In the genomic region with DNA sequence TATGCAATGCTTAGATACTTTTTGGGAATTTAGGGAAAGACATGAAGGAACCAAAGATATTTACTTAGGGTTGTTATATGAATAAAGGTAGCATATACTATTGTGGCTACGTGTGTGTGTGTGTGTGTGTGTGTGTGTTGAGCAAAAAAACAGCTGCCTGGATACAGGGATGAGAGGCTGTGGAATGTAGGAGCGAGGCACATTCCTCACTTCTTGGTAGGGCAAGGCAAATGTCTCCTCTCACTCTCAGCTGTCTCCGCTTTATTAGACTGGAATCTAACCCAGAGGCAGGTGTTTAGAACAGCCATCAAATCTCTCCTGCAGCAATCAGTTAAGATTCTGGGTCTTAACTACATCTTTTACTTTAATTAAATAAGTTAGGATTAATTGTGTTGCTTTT, we compare ENCODE assay signal across 18 mouse cellular contexts. TPM values are rescaled to one million over a fixed set of nuclear protein-coding genes. Genes with fewer than 3 reads are reported as not detected.
A peak's percentile ranks its signal among the peaks of the same experiment; 100 is the strongest.
DNase-seq lines count a peak whose midpoint lies in the region; ATAC-seq lines count a peak whose summit lies in the region.
"Had no signal": no experiment of that assay in that cellular context is flagged by ENCODE, and none has a peak within 500 bp of the region (broad histone marks: within the 10 kb centered on the region; RNA-seq: fewer than 3 reads in every experiment).

No protein-coding gene starts in this region.

- DNase-seq in neural tube, embryonic 11.5 days (ENCODE audit: low spot score): no peak
- peak; percentile 19 for DNase-seq in embryo, embryonic 9.5 days (ENCODE audit: extremely low spot score)
- DNase-seq in midbrain, embryonic 11.5 days (ENCODE audit: low spot score, missing footprints): no peak
- no peak for DNase-seq in right cerebral cortex, adult 18-20 months
- DNase-seq in adipocyte (ENCODE audit: low spot score): no peak
- DNase-seq in kidney, postnatal 25 days: no peak
- DNase-seq: adrenal gland, postnatal 14 days; cerebellum, adult 9-11 months; gastrocnemius, adult 2 months; layer of hippocampus, adult 9-11 months; right cerebral cortex, postnatal 14 days had no signal

- 30% methylated on average over 3 of the region's 3 CpGs for WGBS in neural tube, embryonic 11.5 days
- 20% methylated on average over 3 of the region's 3 CpGs for WGBS in neural tube, embryonic 15.5 days
- 14% methylated on average over 3 of the region's 3 CpGs for WGBS in midbrain, embryonic 11.5 days

- H3K9ac ChIP-seq in neural tube, embryonic 11.5 days (ENCODE audit: low read length): no peak overlapping the region
- H3K9ac ChIP-seq in neural tube, embryonic 15.5 days (replicated peaks): no peak overlapping the region
- no peak overlapping the region for H3K9ac ChIP-seq in midbrain, embryonic 11.5 days (ENCODE audit: low read length)
- H3K9ac ChIP-seq: embryonic facial prominence, embryonic 15.5 days; liver, embryonic 15.5 days; midbrain, embryonic 12.5 days had no signal

- no peaks in the 10 kb centered on the region for H3K9me3 ChIP-seq in neural tube, embryonic 11.5 days (ENCODE audit: control insufficient read depth, low read length)
- no peaks in the 10 kb centered on the region for H3K9me3 ChIP-seq in neural tube, embryonic 15.5 days (replicated peaks)
- H3K9me3 ChIP-seq in midbrain, embryonic 11.5 days (ENCODE audit: control insufficient read depth, low read length): no peaks in the 10 kb centered on the region
- H3K9me3 ChIP-seq: embryonic facial prominence, embryonic 15.5 days; forebrain, embryonic 15.5 days; limb, embryonic 13.5 days; liver, embryonic 15.5 days; midbrain, embryonic 12.5 days had no signal

- no peaks in the 10 kb centered on the region for H3K27me3 ChIP-seq in neural tube, embryonic 11.5 days (ENCODE audit: control insufficient read depth, insufficient read depth, low read length)
- no peaks in the 10 kb centered on the region; the same call in 1 of the 2 replicates for H3K27me3 ChIP-seq in neural tube, embryonic 15.5 days (replicated peaks)
- H3K27me3 ChIP-seq in midbrain, embryonic 11.5 days (ENCODE audit: control insufficient read depth, insufficient read depth, low read length): no peaks in the 10 kb centered on the region; the same call in 1 of the 2 replicates
- H3K27me3 ChIP-seq: forebrain, embryonic 15.5 days; liver, embryonic 15.5 days had no signal

- H3K4me3 ChIP-seq in neural tube, embryonic 11.5 days (ENCODE audit: low read depth, low read length): no peak overlapping the region
- no peak overlapping the region for H3K4me3 ChIP-seq in neural tube, embryonic 15.5 days (replicated peaks)
- no peak overlapping the region for H3K4me3 ChIP-seq in midbrain, embryonic 11.5 days (ENCODE audit: low read depth, low read length)

- no peaks in the 10 kb centered on the region for H3K36me3 ChIP-seq in neural tube, embryonic 11.5 days (ENCODE audit: control insufficient read depth, insufficient read depth, low read length)
- H3K36me3 ChIP-seq in neural tube, embryonic 15.5 days: peaks cover 8% of the 10 kb centered on the region
- no peaks in the 10 kb centered on the region for H3K36me3 ChIP-seq in midbrain, embryonic 11.5 days (ENCODE audit: control insufficient read depth, insufficient read depth, low read length)
- H3K36me3 ChIP-seq: embryonic facial prominence, embryonic 15.5 days; liver, embryonic 15.5 days had no signal

- H3K4me2 ChIP-seq in neural tube, embryonic 11.5 days (ENCODE audit: low read depth): no peak overlapping the region
- no peak overlapping the region for H3K4me2 ChIP-seq in neural tube, embryonic 15.5 days
- no peak overlapping the region for H3K4me2 ChIP-seq in midbrain, embryonic 11.5 days

- no peak for ATAC-seq in neural tube, embryonic 11.5 days (ENCODE audit: insufficient read depth, low FRiP score, low TSS enrichment)
- ATAC-seq in neural tube, embryonic 15.5 days (ENCODE audit: low FRiP score): no peak
- 0 out of 2 replicates have a peak, but pooled peaks have one; percentile 45 for ATAC-seq in midbrain, embryonic 11.5 days (ENCODE audit: low FRiP score)
- ATAC-seq: intestine, postnatal 0 days had no signal

- H3K4me1 ChIP-seq in neural tube, embryonic 11.5 days (ENCODE audit: control insufficient read depth, insufficient read depth, low read length): no peaks in the 10 kb centered on the region
- H3K4me1 ChIP-seq in neural tube, embryonic 15.5 days: 0 out of 2 replicates have a peak, but pooled peaks cover 6% of the 10 kb centered on the region
- no peaks in the 10 kb centered on the region for H3K4me1 ChIP-seq in midbrain, embryonic 11.5 days (ENCODE audit: control insufficient read depth, insufficient read depth, low read length)
- H3K4me1 ChIP-seq: embryonic facial prominence, embryonic 15.5 days; limb, embryonic 13.5 days; liver, embryonic 15.5 days; midbrain, embryonic 12.5 days had no signal

- H3K27ac ChIP-seq in neural tube, embryonic 11.5 days (ENCODE audit: low read depth, low read length): 0 out of 2 replicates have a peak overlapping the region, but pooled peaks have one; percentile 8
- no peak overlapping the region for H3K27ac ChIP-seq in neural tube, embryonic 15.5 days (replicated peaks)
- H3K27ac ChIP-seq in midbrain, embryonic 11.5 days (ENCODE audit: low read depth, low read length): no peak overlapping the region
- H3K27ac ChIP-seq: liver, embryonic 15.5 days had no signal

RNA-seq across cellular contexts. Expression of a gene that starts 0.9 kb away (rescaled TPM):
- 54.5 and 54.6 TPM in 2 replicates for polyA plus RNA-seq in neural tube, embryonic 11.5 days (2014; fragmentation: Nextera tagmentation; extraction: Ambion mirVana)
- 108 and 119 TPM in 2 replicates for polyA plus RNA-seq in neural tube, embryonic 15.5 days (2015; fragmentation: Nextera tagmentation; extraction: Ambion mirVana)
- polyA plus RNA-seq in midbrain, embryonic 11.5 days (2014; fragmentation: Nextera tagmentation; extraction: Ambion mirVana): 48.2 and 50.0 TPM in 2 replicates

RNA-seq across cellular contexts. Expression of a gene that starts 30.5 kb away (rescaled TPM):
- 6.4 and 6.6 TPM in 2 replicates for polyA plus RNA-seq in neural tube, embryonic 11.5 days (2014; fragmentation: Nextera tagmentation; extraction: Ambion mirVana)
- 4.7 and 5.4 TPM in 2 replicates for polyA plus RNA-seq in neural tube, embryonic 15.5 days (2015; fragmentation: Nextera tagmentation; extraction: Ambion mirVana)
- 6.9 and 7.6 TPM in 2 replicates for polyA plus RNA-seq in midbrain, embryonic 11.5 days (2014; fragmentation: Nextera tagmentation; extraction: Ambion mirVana)

RNA-seq across cellular contexts. Expression of a gene that starts 34.4 kb away (rescaled TPM):
- polyA plus RNA-seq in neural tube, embryonic 11.5 days (2014; fragmentation: Nextera tagmentation; extraction: Ambion mirVana): 16.8 and 21.2 TPM in 2 replicates
- polyA plus RNA-seq in neural tube, embryonic 15.5 days (2015; fragmentation: Nextera tagmentation; extraction: Ambion mirVana): 45.2 and 49.7 TPM in 2 replicates
- 14.4 and 15.4 TPM in 2 replicates for polyA plus RNA-seq in midbrain, embryonic 11.5 days (2014; fragmentation: Nextera tagmentation; extraction: Ambion mirVana)

RNA-seq across cellular contexts. Expression of a gene that starts 39.5 kb away (rescaled TPM):
- 70.5 and 74.5 TPM in 2 replicates for polyA plus RNA-seq in neural tube, embryonic 11.5 days (2014; fragmentation: Nextera tagmentation; extraction: Ambion mirVana)
- polyA plus RNA-seq in neural tube, embryonic 15.5 days (2015; fragmentation: Nextera tagmentation; extraction: Ambion mirVana): 99.9 and 101 TPM in 2 replicates
- polyA plus RNA-seq in midbrain, embryonic 11.5 days (2014; fragmentation: Nextera tagmentation; extraction: Ambion mirVana): 58.7 and 65.9 TPM in 2 replicates
